Mouse (Mus musculus) heart, adult 2 months (tissue): ENCODE results near the gene Gm6904. TPM values are rescaled to one million over a fixed set of nuclear protein-coding genes. Genes with fewer than 3 reads are reported as not detected.

Source experiments
- DNase-seq, 2 experiments: peaks; one replicate each; pipeline ENCODE4 v3.0.0; 2021
- H3K27ac ChIP-seq: fragments of 200-600 bp; 2 replicates; pipeline ENCODE4 v1.8.1; 2022
- H3K27me3 ChIP-seq: fragments of 200-500 bp; 2 replicates; pipeline ENCODE4 v1.6.1; 2012; ENCODE audit warnings: mild to moderate bottlenecking, low read length, inconsistent platforms, mixed read lengths; ENCODE audit not compliant: control insufficient read depth, insufficient read depth
- H3K36me3 ChIP-seq: fragments of 200-500 bp; 2 replicates; pipeline ENCODE4 v1.6.1; 2012; ENCODE audit warnings: low read length, inconsistent platforms; ENCODE audit not compliant: control insufficient read depth, insufficient read depth
- H3K4me1 ChIP-seq: fragments of 200-500 bp; 2 replicates; pipeline ENCODE4 v1.6.1; 2011; ENCODE audit warnings: low read length; ENCODE audit not compliant: control insufficient read depth, insufficient read depth
- H3K4me3 ChIP-seq: fragments of 200-600 bp; 2 replicates; pipeline ENCODE4 v1.8.1; 2022
- H3K79me2 ChIP-seq: fragments of 200-500 bp; replicated peaks from 2 replicates; pipeline ENCODE4 v1.6.1; 2012; ENCODE audit warnings: mild to moderate bottlenecking, inconsistent platforms, low read length, moderate library complexity, mixed read lengths; ENCODE audit not compliant: control insufficient read depth, insufficient read depth
- H3K9ac ChIP-seq: fragments of 200-500 bp; 2 replicates; pipeline ENCODE4 v1.6.1; 2012; ENCODE audit warnings: low read depth, mild to moderate bottlenecking, control low read depth, inconsistent platforms, low read length, mixed read lengths
- CTCF ChIP-seq: fragments of 200-600 bp; IDR thresholded peaks from 2 replicates; pipeline ENCODE4 v1.8.1; 2022; ENCODE audit warnings: antibody characterized with exemption, mild to moderate bottlenecking, moderate library complexity
- EP300 ChIP-seq: fragments of 200-500 bp; IDR thresholded peaks from 2 replicates; pipeline ENCODE4 v1.6.1; 2011; ENCODE audit warnings: low read depth, low read length, control low read depth; ENCODE audit not compliant: insufficient read depth
- POLR2A ChIP-seq: fragments of 200-500 bp; IDR thresholded peaks from 2 replicates; pipeline ENCODE4 v1.6.1; 2011; ENCODE audit warnings: mild to moderate bottlenecking, low read depth, low read length, control low read depth; ENCODE audit not compliant: insufficient read depth
- WGBS: fragments of 180-500 bp; shearing (Covaris S2); methylation state at CpG from one replicate; pipeline ENCODE4 v1.1.7; 2018; 5-methylcytosine and 5-hydroxymethylcytosine counted together
- intact Hi-C: fragments of 180-260 bp; cut with DNase I; formaldehyde crosslinking; loops from one replicate; pipeline ENCODE4 v1.15.1; 2025
- polyA plus RNA-seq: library from polyadenylated mRNA; depleted of rRNA; stranded (reverse); fragments of >200 nt; gene quantifications from 2 replicates; pipeline ENCODE4 v1.2.3, GENCODE M21; 2012
- total RNA-seq, 2 experiments: library from RNA; stranded (reverse); gene quantifications; 2 replicates each; pipeline ENCODE4 v1.2.3; 2021

Gene Gm6904
- total and polyA plus RNA-seq, 3 experiments = not detected

- Histone ChIP-seq H3K79me2 (no peaks in the 10 kb centered on the region), H3K36me3 (peaks cover 3% of the 10 kb centered on the region; the same call in 1 of the 2 replicates), H3K27ac (no peak overlapping the region), H3K4me3 (no peak overlapping the region), H3K4me1 (no peaks in the 10 kb centered on the region), H3K9ac (no peak overlapping the region), H3K27me3 (no peaks in the 10 kb centered on the region)
- WGBS = 27% methylated on average over 5 of the region's 5 CpGs
- TF ChIP-seq POLR2A = no peak
- peak; percentile 50 for TF ChIP-seq CTCF
- no peak for TF ChIP-seq EP300
- intact Hi-C loops = loop anchor here (10.0 kb wide), 1 partner anchor 93 kb away; no protein-coding TSS in a partner anchor
- DNase-seq = peak in 1 of 2 experiments; percentile 24
Measured at GRCm38 (mm10) chr14:59232003-59232402, 28.0 kb downstream of the Gm6904 start.

GRCm38 (mm10) chr14:59230331-59230966 lies 29.6 kb downstream of the Gm6904 start:
- Histone ChIP-seq H3K36me3 (peaks cover 3% of the 10 kb centered on the region; the same call in 1 of the 2 replicates), H3K27ac (no peak overlapping the region), H3K4me3 (no peak overlapping the region), H3K79me2 (no peaks in the 10 kb centered on the region), H3K27me3 (no peaks in the 10 kb centered on the region), H3K9ac (no peak overlapping the region), H3K4me1 (no peaks in the 10 kb centered on the region)
- WGBS = 67% methylated on average over 21 of the region's 21 CpGs
- intact Hi-C loops = loop anchor here (10.0 kb wide), 1 partner anchor 94 kb away; no protein-coding TSS in a partner anchor
- TF ChIP-seq POLR2A (no peak), CTCF (no peak), EP300 (no peak)
- DNase-seq = no peak

GRCm38 (mm10) chr14:59229822-59230221 lies 30.2 kb downstream of the Gm6904 start:
- Histone ChIP-seq H3K36me3 (peaks cover 3% of the 10 kb centered on the region; the same call in 1 of the 2 replicates), H3K9ac (no peak overlapping the region), H3K4me1 (no peaks in the 10 kb centered on the region), H3K4me3 (no peak overlapping the region), H3K79me2 (no peaks in the 10 kb centered on the region), H3K27ac (no peak overlapping the region), H3K27me3 (no peaks in the 10 kb centered on the region)
- DNase-seq = no peak
- TF ChIP-seq CTCF (peak; percentile 8; the same call in 1 of the 2 replicates), POLR2A (no peak)
- 87% methylated on average over 3 of the region's 3 CpGs for WGBS
- intact Hi-C loops = loop anchor here (10.0 kb wide), 2 partner anchors 95 to 325 kb away; no protein-coding TSS in a partner anchor

GRCm38 (mm10) chr14:59226240-59226639 lies 33.8 kb downstream of the Gm6904 start:
- Histone ChIP-seq H3K4me3 (no peak overlapping the region), H3K9ac (no peak overlapping the region), H3K79me2 (no peaks in the 10 kb centered on the region), H3K27ac (no peak overlapping the region), H3K27me3 (no peaks in the 10 kb centered on the region), H3K36me3 (peaks cover 3% of the 10 kb centered on the region; the same call in 1 of the 2 replicates), H3K4me1 (no peaks in the 10 kb centered on the region)
- no peak for TF ChIP-seq POLR2A
- no peak for TF ChIP-seq CTCF
- no peak for TF ChIP-seq EP300
- WGBS = 94% methylated on average over 11 of the region's 11 CpGs
- DNase-seq = no peak
- intact Hi-C loops = loop anchor here (10.0 kb wide), 1 partner anchor 329 kb away; no protein-coding TSS in a partner anchor

GRCm38 (mm10) chr14:59219241-59219640 lies 40.8 kb downstream of the Gm6904 start:
- Histone ChIP-seq H3K79me2 (no peaks in the 10 kb centered on the region), H3K9ac (no peak overlapping the region), H3K4me1 (peaks cover 2% of the 10 kb centered on the region; the same call in 1 of the 2 replicates), H3K27ac (no peak overlapping the region), H3K36me3 (no peaks in the 10 kb centered on the region; the same call in none of the 2 replicates), H3K4me3 (no peak overlapping the region), H3K27me3 (no peaks in the 10 kb centered on the region)
- intact Hi-C loops = no loop called here
- peak in 1 of 2 experiments; percentile 18 for DNase-seq
- 40% methylated on average over 3 of the region's 3 CpGs for WGBS
- TF ChIP-seq CTCF = no peak
- TF ChIP-seq POLR2A = no peak
- TF ChIP-seq EP300 = no peak

GRCm38 (mm10) chr14:59209816-59210215 lies 50.2 kb downstream of the Gm6904 start:
- 83% methylated on average over 2 of the region's 2 CpGs for WGBS
- no peaks in the 10 kb centered on the region; the same call in 1 of the 2 replicates for H3K36me3 ChIP-seq
- intact Hi-C loops = loop anchor here (10.0 kb wide), 1 partner anchor 225 kb away; no protein-coding TSS in a partner anchor
- 0 out of 2 replicates have a peak, but pooled peaks cover 2% of the 10 kb centered on the region for H3K79me2 ChIP-seq
- H3K9ac ChIP-seq = no peak overlapping the region
- no peaks in the 10 kb centered on the region for H3K4me1 ChIP-seq
- TF ChIP-seq CTCF = no peak
- TF ChIP-seq EP300 = no peak
- TF ChIP-seq POLR2A = no peak
- no peaks in the 10 kb centered on the region for H3K27me3 ChIP-seq
- H3K4me3 ChIP-seq = no peak overlapping the region
- H3K27ac ChIP-seq = no peak overlapping the region
- no peak for DNase-seq
